Mouse (Mus musculus): ENCODE results near the gene Ccdc173. TPM values are rescaled to one million over a fixed set of nuclear protein-coding genes. Genes with fewer than 3 reads are reported as not detected.

Gene Ccdc173
- total RNA-seq, 2 experiments from 2014 or later, result 0.45 to 0.50 TPM

Other genes with a start within 250 kb of the Ccdc173 start
- under 1 TPM in 1 of 2 experiments, not detected in 1; 0.30 TPM for gene Lrp2, start 203.5 kb downstream of the Ccdc173 start, total RNA-seq (2021)
- gene Bbs5, start 142.4 kb downstream of the Ccdc173 start, total RNA-seq (2021), result 1 to 10 TPM; 3.4 TPM
- gene Klhl41, start 119.5 kb downstream of the Ccdc173 start, total RNA-seq (2021), result 100 to 1,000 TPM; 665 to 708 TPM
- 10 to 100 TPM; 16.0 to 16.2 TPM for gene Fastkd1, start 76.1 kb downstream of the Ccdc173 start, total RNA-seq (2021)
- gene Ppig, start 67.0 kb downstream of the Ccdc173 start, total RNA-seq (2021), result 10 to 100 TPM; 29.0 to 34.0 TPM
- gene Phospho2, start within 50 bp of the Ccdc173 start, total RNA-seq (2021), result 10 to 100 TPM; 18.6 to 20.7 TPM
- 10 to 100 TPM in 1 of 2 experiments, 1 to 10 TPM in 1; 6.8 to 14.5 TPM for gene Klhl23, start 32.4 kb upstream of the Ccdc173 start, total RNA-seq (2021)
- 10 to 100 TPM; 59.8 to 60.6 TPM for gene Ssb, start 72.0 kb upstream of the Ccdc173 start, total RNA-seq (2021)
- gene Mettl5, start 96.0 kb upstream of the Ccdc173 start, total RNA-seq (2021), result 10 to 100 TPM; 14.2 to 15.8 TPM
- gene Ubr3, start 107.7 kb upstream of the Ccdc173 start, total RNA-seq (2021), result 100 to 1,000 TPM; 207 to 208 TPM
- not detected for gene Myo3b, start 249.6 kb upstream of the Ccdc173 start, total RNA-seq (2021)